Mouse (Mus musculus) adrenal gland, adult 2 months (tissue): ENCODE measurements around the gene Olfr1277. TPM values are rescaled to one million over a fixed set of nuclear protein-coding genes. Genes with fewer than 3 reads are reported as not detected.

Experiments
- DNase-seq: peaks from one replicate; pipeline ENCODE4 v3.0.0; 2021
- long read RNA-seq: library from polyadenylated mRNA; stranded (forward); transcript quantifications from one replicate; pipeline ENCODE4 v2.0.0, GENCODE M21; 2021
- polyA plus RNA-seq: library from polyadenylated mRNA; depleted of rRNA; stranded (reverse); fragments of >200 nt; gene quantifications from 2 replicates; pipeline ENCODE4 v1.2.3, GENCODE M21; 2012; rRNA removed
- total RNA-seq, 2 experiments: library from RNA; stranded (reverse); gene quantifications; 2 replicates each; pipeline ENCODE4 v1.2.3; 2021

Gene Olfr1277
- total RNA-seq (not detected), polyA plus RNA-seq (not detected in 2 replicates)
- long read RNA-seq = 0 reads

- no peak for DNase-seq
These were observed at the start of gene Olfr1277 for GRCm38 (mm10) chr2:111274006-111274405. Gene Olfr1277 (minus strand): TSS chr2:111274106.

DNA sequence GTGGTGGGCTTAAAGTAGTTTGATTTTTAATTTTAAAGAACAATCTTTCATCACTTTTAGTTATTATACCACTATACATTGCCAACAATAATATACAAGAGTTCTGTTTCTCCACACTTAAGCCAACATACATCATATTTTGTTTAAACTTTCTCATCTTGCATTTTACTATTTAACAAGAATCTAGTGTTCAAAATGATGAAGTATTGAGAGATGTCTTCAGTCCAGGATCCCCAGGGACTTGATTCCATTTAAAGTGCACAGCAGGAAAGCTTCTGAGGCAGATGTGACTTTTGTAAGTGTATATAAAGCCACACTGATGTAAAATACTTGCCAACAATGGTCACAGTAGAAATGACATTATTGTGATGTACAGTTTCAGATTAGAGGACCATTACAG is 39.8 kb upstream of the Olfr1277 start, which contains the start of gene Olfr1280:
Gene Olfr1280, plus strand, starts transcription at position 301 of the 400 bp plus-strand sequence.
- DNase-seq = no peak

GRCm38 (mm10) chr2:111300374-111300773 is 26.5 kb upstream of the Olfr1277 start, which contains the start of gene Olfr1279:
Gene Olfr1279 (plus strand): TSS chr2:111300635.
- DNase-seq = no peak

GRCm38 (mm10) chr2:111298541-111298940 is 24.6 kb upstream of the Olfr1277 start:
- no peak for DNase-seq

DNA sequence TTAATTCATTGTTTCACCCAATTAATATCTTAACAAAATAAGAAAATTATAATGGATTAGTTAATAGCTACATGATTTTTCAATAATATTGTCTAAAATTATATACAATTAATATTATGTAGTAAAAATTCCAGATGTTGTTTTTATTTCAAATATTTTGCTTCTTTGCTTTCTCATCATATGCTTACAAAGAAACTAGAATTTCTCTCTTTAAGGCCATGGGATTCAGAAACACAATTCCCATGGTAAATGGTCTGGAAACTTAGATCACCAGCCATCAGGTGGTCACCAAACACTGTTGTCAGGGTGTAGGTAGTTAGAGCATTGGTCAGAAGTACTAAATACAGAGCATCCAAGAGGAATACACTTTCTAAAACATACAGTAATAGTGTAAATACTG is 15.9 kb upstream of the Olfr1277 start, which contains the start of gene Olfr1278:
Gene Olfr1278, plus strand, starts transcription at position 301 of the 400 bp plus-strand sequence.
- DNase-seq = no peak

- DNase-seq = no peak
These were observed 19.7 kb downstream of the Olfr1277 start, which contains the start of gene Olfr1276 for GRCm38 (mm10) chr2:111254216-111254615. Gene Olfr1276 (plus strand): TSS chr2:111254516.

DNA sequence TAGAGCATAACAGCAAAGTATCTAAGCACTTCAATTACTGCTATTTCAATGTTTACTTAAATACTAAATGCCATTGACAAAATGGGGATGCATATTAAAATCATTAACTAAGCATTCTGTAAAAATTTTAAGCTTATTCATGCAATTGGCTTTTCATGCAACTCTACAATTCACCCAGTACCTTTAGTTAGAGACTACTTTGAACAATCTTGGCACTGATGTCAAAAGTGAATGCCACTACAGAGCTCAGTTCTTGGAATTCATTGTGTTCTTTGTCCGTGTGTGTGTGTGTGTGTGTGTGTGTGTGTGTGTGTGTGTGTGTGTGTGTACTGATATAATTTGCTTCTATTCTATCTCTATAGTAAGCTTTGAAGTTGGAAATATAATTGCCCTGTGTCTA is 38.7 kb downstream of the Olfr1277 start, which contains the start of gene Olfr1275:
Gene Olfr1275, minus strand, starts transcription at position 101 of the 400 bp plus-strand sequence.
- no peak for DNase-seq

GRCm38 (mm10) chr2:111229502-111229901 is 44.4 kb downstream of the Olfr1277 start, which contains the start of gene 4930430A15Rik:
Gene 4930430A15Rik (minus strand): TSS chr2:111229602.
- no peak for DNase-seq

Other genes starting within 250 kb of the Olfr1277 start
- not detected for gene Gm13941, start 168.1 kb downstream of the Olfr1277 start, total RNA-seq
- not detected in 2 replicates for gene Gm13941, start 168.1 kb downstream of the Olfr1277 start, polyA plus RNA-seq
- not detected for gene Gm15130, start 121.2 kb downstream of the Olfr1277 start, total RNA-seq
- not detected in 2 replicates for gene Gm15130, start 121.2 kb downstream of the Olfr1277 start, polyA plus RNA-seq
- not detected for gene 4930430A15Rik, start 44.5 kb downstream of the Olfr1277 start, total RNA-seq
- gene 4930430A15Rik, start 44.5 kb downstream of the Olfr1277 start, polyA plus RNA-seq = not detected in 2 replicates
- gene Olfr1275, start 38.8 kb downstream of the Olfr1277 start, total RNA-seq = not detected
- not detected in 2 replicates for gene Olfr1275, start 38.8 kb downstream of the Olfr1277 start, polyA plus RNA-seq
- not detected for gene Olfr1276, start 19.6 kb downstream of the Olfr1277 start, total RNA-seq
- gene Olfr1276, start 19.6 kb downstream of the Olfr1277 start, polyA plus RNA-seq = not detected in 2 replicates
- gene Olfr1278, start 16.0 kb upstream of the Olfr1277 start, total RNA-seq = not detected
- gene Olfr1278, start 16.0 kb upstream of the Olfr1277 start, polyA plus RNA-seq = not detected in 2 replicates
- gene Olfr1279, start 26.5 kb upstream of the Olfr1277 start, total RNA-seq = not detected
- gene Olfr1279, start 26.5 kb upstream of the Olfr1277 start, polyA plus RNA-seq = not detected in 2 replicates
- gene Olfr1280, start 39.9 kb upstream of the Olfr1277 start, total RNA-seq = not detected
- gene Olfr1280, start 39.9 kb upstream of the Olfr1277 start, polyA plus RNA-seq = not detected in 2 replicates
- not detected for gene Olfr1281, start 52.4 kb upstream of the Olfr1277 start, total RNA-seq
- gene Olfr1281, start 52.4 kb upstream of the Olfr1277 start, polyA plus RNA-seq = not detected in 2 replicates
- gene Olfr1282, start 62.0 kb upstream of the Olfr1277 start, total RNA-seq = not detected
- gene Olfr1282, start 62.0 kb upstream of the Olfr1277 start, polyA plus RNA-seq = not detected in 2 replicates
- not detected for gene Olfr1283, start 92.7 kb upstream of the Olfr1277 start, total RNA-seq
- not detected in 2 replicates for gene Olfr1283, start 92.7 kb upstream of the Olfr1277 start, polyA plus RNA-seq
- not detected for gene Olfr1284, start 101.4 kb upstream of the Olfr1277 start, total RNA-seq
- not detected in 2 replicates for gene Olfr1284, start 101.4 kb upstream of the Olfr1277 start, polyA plus RNA-seq
- gene Olfr1286, start 149.0 kb upstream of the Olfr1277 start, total RNA-seq = not detected
- gene Olfr1286, start 149.0 kb upstream of the Olfr1277 start, polyA plus RNA-seq = not detected in 2 replicates
- gene Olfr1287, start 175.0 kb upstream of the Olfr1277 start, total RNA-seq = not detected
- gene Olfr1287, start 175.0 kb upstream of the Olfr1277 start, polyA plus RNA-seq = not detected in 2 replicates
- not detected for gene Olfr1288, start 200.0 kb upstream of the Olfr1277 start, total RNA-seq
- not detected in 2 replicates for gene Olfr1288, start 200.0 kb upstream of the Olfr1277 start, polyA plus RNA-seq
- gene Olfr1289, start 206.7 kb upstream of the Olfr1277 start, total RNA-seq = not detected
- gene Olfr1289, start 206.7 kb upstream of the Olfr1277 start, polyA plus RNA-seq = not detected in 2 replicates
- gene Olfr1290, start 219.7 kb upstream of the Olfr1277 start, total RNA-seq = not detected
- not detected in 2 replicates for gene Olfr1290, start 219.7 kb upstream of the Olfr1277 start, polyA plus RNA-seq
- gene Olfr1291-ps1, start 223.1 kb upstream of the Olfr1277 start, total RNA-seq = not detected
- gene Olfr1291-ps1, start 223.1 kb upstream of the Olfr1277 start, polyA plus RNA-seq = not detected in 2 replicates